Mouse (Mus musculus): Measurements from ENCODE around the gene Rpap2. TPM values are rescaled to one million over a fixed set of nuclear protein-coding genes. Genes with fewer than 3 reads are reported as not detected.

Gene Rpap2
- 26.5 TPM for total RNA-seq (2023)

GRCm38 (mm10) chr5:107597301-107598077 is at the start of gene Rpap2, which contains the start of gene Glmn:
Rpap2 (plus strand) TSS chr5:107597373.
Glmn (minus strand) TSS chr5:107597888.

Other genes starting within 250 kb of the Rpap2 start
- not detected for gene Ephx4, start 194.6 kb upstream of the Rpap2 start, total RNA-seq (2023)
- gene Lpcat2b, start 165.8 kb upstream of the Rpap2 start, total RNA-seq (2023) = not detected
- gene Btbd8, start 159.4 kb upstream of the Rpap2 start, total RNA-seq (2023) = 8.2 TPM
- not detected for gene Gm42669, start 89.8 kb upstream of the Rpap2 start, total RNA-seq (2023)
- gene 1700028K03Rik, start 62.7 kb upstream of the Rpap2 start, total RNA-seq (2023) = not detected
- gene Glmn, start 515 bp downstream of the Rpap2 start, total RNA-seq (2023) = 13.7 TPM
- gene Gfi1, start 128.7 kb downstream of the Rpap2 start, total RNA-seq (2023) = 41.2 TPM
- not detected for gene Ube2d2b, start 232.7 kb downstream of the Rpap2 start, total RNA-seq (2023)

All from CD8-positive naive resting alpha-beta T cell, adult 57 days (primary cell).